Mouse (Mus musculus): ENCODE results near the gene Lpin2.

Gene Lpin2

GRCm38 (mm10) chr17:71268599-71268998 lies 86.2 kb downstream of the Lpin2 start:
- Histone ChIP-seq H3K27me3 (ENCODE audit: control insufficient read depth, insufficient read depth, low read length, poor library complexity, severe bottlenecking) (no peaks in the 10 kb centered on the region), H3K36me3 (ENCODE audit: control insufficient read depth, insufficient read depth, low read length, poor library complexity, severe bottlenecking) (no peaks in the 10 kb centered on the region)
- no peak for DNase-seq (ENCODE audit: low read depth, low spot score)

- Histone ChIP-seq H3K36me3 (ENCODE audit: control insufficient read depth, insufficient read depth, low read length, poor library complexity, severe bottlenecking) (no peaks in the 10 kb centered on the region), H3K27me3 (ENCODE audit: control insufficient read depth, insufficient read depth, low read length, poor library complexity, severe bottlenecking) (no peaks in the 10 kb centered on the region)
- DNase-seq (ENCODE audit: low read depth, low spot score): no peak
Measured at GRCm38 (mm10) chr17:71273901-71274300, 91.5 kb downstream of the Lpin2 start.

DNA sequence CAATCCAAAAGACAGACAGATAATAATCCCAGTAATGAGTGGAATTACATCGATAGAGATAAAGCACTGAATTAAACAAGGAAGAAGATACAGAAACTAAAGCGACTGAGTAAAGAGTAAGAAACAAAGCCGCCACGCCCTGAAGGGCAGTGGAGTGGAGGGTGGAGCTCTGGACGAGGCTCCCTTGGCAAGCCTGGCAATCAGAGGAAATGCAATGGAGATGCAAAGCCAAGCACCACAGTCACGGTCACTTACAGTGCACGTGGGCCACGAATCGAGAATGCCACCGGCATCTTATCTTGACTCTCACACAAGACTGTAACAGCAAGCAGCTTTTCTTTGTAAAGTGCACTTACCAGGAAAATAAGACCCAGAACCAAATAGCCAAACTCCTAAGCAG lies 94.4 kb downstream of the Lpin2 start:
- DNase-seq (ENCODE audit: low read depth, low spot score): no peak
- Histone ChIP-seq H3K36me3 (ENCODE audit: control insufficient read depth, insufficient read depth, low read length, poor library complexity, severe bottlenecking) (no peaks in the 10 kb centered on the region), H3K27me3 (ENCODE audit: control insufficient read depth, insufficient read depth, low read length, poor library complexity, severe bottlenecking) (no peaks in the 10 kb centered on the region)

- DNase-seq (ENCODE audit: low read depth, low spot score): no peak
- Histone ChIP-seq H3K27me3 (ENCODE audit: control insufficient read depth, insufficient read depth, low read length, poor library complexity, severe bottlenecking) (no peaks in the 10 kb centered on the region), H3K36me3 (ENCODE audit: control insufficient read depth, insufficient read depth, low read length, poor library complexity, severe bottlenecking) (no peaks in the 10 kb centered on the region)
Measured at GRCm38 (mm10) chr17:71277701-71278491, 95.5 kb downstream of the Lpin2 start.

- H3K27me3 ChIP-seq (ENCODE audit: control insufficient read depth, insufficient read depth, low read length, poor library complexity, severe bottlenecking): no peaks in the 10 kb centered on the region
- no peaks in the 10 kb centered on the region for H3K36me3 ChIP-seq (ENCODE audit: control insufficient read depth, insufficient read depth, low read length, poor library complexity, severe bottlenecking)
- DNase-seq (ENCODE audit: low read depth, low spot score): peak; percentile 67
Measured at GRCm38 (mm10) chr17:71282716-71283115, 100.4 kb downstream of the Lpin2 start.

GRCm38 (mm10) chr17:71283237-71283636 lies 100.9 kb downstream of the Lpin2 start:
- no peaks in the 10 kb centered on the region for H3K36me3 ChIP-seq (ENCODE audit: control insufficient read depth, insufficient read depth, low read length, poor library complexity, severe bottlenecking)
- H3K27me3 ChIP-seq (ENCODE audit: control insufficient read depth, insufficient read depth, low read length, poor library complexity, severe bottlenecking): no peaks in the 10 kb centered on the region
- DNase-seq (ENCODE audit: low read depth, low spot score): no peak

DNA sequence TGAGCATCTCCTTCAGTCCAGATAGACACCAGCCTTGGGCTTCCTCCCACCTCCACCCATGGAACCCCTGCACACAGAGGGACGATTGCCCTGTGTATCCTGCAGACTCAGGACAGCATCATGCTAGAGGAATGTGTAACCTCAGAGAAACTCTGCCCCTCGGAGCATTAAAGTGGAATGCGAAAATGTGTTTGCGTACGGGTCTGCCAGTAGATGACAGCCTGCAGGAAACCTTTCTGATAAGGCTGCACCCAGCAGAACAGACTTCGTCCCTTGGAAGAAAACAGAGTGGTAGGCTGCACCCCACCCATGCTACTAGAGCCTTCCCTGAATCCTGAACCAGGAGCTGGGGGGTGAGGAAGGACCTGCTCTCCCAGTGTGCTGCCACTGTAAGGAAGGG lies 102.5 kb downstream of the Lpin2 start:
- DNase-seq (ENCODE audit: low read depth, low spot score): no peak
- H3K36me3 ChIP-seq (ENCODE audit: control insufficient read depth, insufficient read depth, low read length, poor library complexity, severe bottlenecking): no peaks in the 10 kb centered on the region
- H3K27me3 ChIP-seq (ENCODE audit: control insufficient read depth, insufficient read depth, low read length, poor library complexity, severe bottlenecking): no peaks in the 10 kb centered on the region

- Histone ChIP-seq H3K27me3 (ENCODE audit: control insufficient read depth, insufficient read depth, low read length, poor library complexity, severe bottlenecking) (no peaks in the 10 kb centered on the region), H3K36me3 (ENCODE audit: control insufficient read depth, insufficient read depth, low read length, poor library complexity, severe bottlenecking) (no peaks in the 10 kb centered on the region)
- no peak for DNase-seq (ENCODE audit: low read depth, low spot score)
Measured at GRCm38 (mm10) chr17:71285929-71286328, 103.6 kb downstream of the Lpin2 start.

DNA sequence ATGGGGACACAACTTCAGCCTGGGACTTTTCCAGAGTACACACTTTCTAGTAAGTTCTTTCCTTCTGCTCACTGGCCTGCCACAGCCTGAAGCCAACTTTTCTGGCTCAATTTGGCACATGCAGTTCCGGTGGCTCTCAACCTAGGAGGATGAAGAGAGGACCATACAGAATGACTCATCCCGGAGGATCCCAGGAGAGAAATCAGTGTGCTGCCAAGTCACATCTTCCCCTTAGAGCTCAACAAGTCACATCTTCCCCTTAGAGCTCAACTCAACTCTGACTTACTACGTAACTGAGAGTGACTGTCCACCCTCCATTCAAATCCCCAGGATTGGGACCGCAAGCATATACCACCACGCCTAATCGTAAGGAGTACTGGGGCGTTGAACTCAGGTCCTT lies 105.2 kb downstream of the Lpin2 start:
- Histone ChIP-seq H3K27me3 (ENCODE audit: control insufficient read depth, insufficient read depth, low read length, poor library complexity, severe bottlenecking) (no peaks in the 10 kb centered on the region), H3K36me3 (ENCODE audit: control insufficient read depth, insufficient read depth, low read length, poor library complexity, severe bottlenecking) (no peaks in the 10 kb centered on the region)
- no peak for DNase-seq (ENCODE audit: low read depth, low spot score)

- H3K36me3 ChIP-seq (ENCODE audit: control insufficient read depth, insufficient read depth, low read length, poor library complexity, severe bottlenecking): no peaks in the 10 kb centered on the region
- H3K27me3 ChIP-seq (ENCODE audit: control insufficient read depth, insufficient read depth, low read length, poor library complexity, severe bottlenecking): no peaks in the 10 kb centered on the region
- peak; percentile 88 for DNase-seq (ENCODE audit: low read depth, low spot score)
Measured at GRCm38 (mm10) chr17:71288145-71288758, 105.9 kb downstream of the Lpin2 start.

DNA sequence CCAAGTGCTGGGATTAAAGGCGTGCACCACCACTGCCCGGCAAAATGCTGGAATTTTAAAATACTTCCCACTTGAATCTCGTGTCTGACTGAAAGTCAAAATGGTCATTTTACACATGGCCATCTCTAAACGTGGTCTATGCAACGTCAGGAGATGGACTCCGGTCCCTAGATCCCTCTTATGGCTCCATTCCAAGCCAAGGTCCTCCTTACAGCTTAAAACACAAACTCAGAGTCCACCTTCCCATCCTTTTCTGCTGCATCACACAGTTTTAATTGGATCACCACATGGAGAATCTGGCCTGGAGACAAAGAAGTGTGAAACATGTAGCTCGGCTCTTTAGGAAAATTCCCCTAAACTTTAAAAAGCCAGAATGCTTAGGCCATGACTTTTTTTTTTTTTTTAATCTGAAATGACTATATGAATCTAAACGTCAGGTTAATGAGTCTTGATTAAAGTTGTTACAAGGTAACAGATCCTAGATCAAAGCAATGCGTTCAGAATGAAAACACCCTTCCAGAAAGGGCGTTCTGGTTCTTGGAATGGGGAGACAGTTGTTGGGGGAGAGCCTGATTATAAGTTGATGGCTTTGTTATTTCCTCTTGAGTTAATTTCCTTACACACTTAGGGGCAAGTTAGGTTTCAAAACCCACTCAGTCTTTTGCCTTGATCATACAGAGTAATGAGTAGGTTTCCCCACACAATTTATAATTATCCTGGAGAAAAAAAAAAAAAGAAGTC lies 106.6 kb downstream of the Lpin2 start:
- DNase-seq (ENCODE audit: low read depth, low spot score): no peak
- Histone ChIP-seq H3K36me3 (ENCODE audit: control insufficient read depth, insufficient read depth, low read length, poor library complexity, severe bottlenecking) (no peaks in the 10 kb centered on the region), H3K27me3 (ENCODE audit: control insufficient read depth, insufficient read depth, low read length, poor library complexity, severe bottlenecking) (no peaks in the 10 kb centered on the region)

DNA sequence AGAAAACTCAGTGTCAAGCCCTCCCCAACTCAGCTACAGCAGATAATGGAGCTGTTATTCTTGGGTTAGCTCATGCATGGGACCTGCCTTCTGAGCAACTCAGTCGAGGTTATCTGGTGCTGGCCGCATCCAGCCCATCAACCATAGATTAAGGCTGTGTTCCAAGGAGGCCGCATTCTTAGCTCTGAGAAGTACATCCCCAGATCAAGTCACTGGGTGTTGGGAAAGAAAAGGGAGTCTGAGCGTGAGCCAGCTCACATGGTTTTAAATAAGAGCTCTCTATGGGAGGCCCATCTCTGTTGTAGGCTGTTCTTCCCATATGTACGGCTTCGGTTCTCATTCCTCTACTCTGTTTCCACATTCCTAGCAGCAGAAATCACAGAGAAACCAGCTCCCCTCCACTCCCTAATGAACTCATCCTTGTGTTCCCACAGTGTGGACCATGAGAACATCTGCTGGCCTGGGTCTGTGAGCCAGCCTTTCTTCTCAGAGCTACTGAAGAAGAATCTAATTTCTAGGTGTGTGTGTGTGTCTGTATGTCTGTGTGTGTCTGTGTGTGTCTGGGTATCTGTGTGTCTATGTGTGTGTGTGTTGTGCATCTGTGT lies 107.3 kb downstream of the Lpin2 start:
- DNase-seq (ENCODE audit: low read depth, low spot score): no peak
- Histone ChIP-seq H3K27me3 (ENCODE audit: control insufficient read depth, insufficient read depth, low read length, poor library complexity, severe bottlenecking) (no peaks in the 10 kb centered on the region), H3K36me3 (ENCODE audit: control insufficient read depth, insufficient read depth, low read length, poor library complexity, severe bottlenecking) (no peaks in the 10 kb centered on the region)

DNA sequence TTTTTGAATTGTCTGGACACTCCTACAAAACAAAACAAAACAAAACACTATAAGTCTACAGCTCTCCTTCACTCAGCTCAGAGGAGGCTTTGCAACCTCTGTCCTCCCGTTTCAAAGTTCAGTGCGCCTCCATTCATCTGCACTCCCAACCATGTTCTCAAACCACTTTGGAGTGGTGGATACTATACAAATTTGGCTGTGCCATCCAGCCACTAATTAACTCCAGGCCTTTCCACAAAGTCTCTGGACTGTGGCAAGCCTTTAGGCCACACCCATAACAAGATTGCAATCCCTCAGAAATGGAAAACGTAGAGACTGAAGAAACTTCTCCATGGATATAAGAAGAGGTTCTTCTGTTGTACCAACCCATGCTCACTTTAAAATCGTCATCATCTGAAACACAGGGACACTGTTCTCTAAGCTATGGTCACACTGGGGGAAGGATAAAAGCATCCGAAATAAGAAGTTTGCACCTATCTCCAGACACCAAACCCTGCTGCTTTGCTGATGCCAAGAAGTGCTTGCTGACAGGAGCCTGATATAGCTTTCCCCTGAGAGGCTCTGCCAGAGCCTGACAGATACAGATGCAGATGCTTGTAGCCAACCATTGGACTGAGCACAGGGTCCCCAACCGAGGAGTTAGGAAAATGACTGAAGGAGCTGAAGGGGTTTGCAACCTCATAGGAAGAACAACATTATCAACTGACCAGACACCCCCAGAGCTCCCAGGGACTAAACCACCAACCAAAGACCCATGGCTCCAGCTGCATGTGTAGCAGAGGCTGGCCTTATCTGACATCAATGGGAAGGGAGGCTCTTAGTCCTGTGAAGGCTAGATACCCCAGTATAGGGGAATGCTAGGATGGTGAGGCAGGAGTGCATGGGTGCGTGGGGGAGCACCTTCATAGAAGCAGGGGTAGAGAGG lies 108.4 kb downstream of the Lpin2 start:
- DNase-seq (ENCODE audit: low read depth, low spot score): no peak
- Histone ChIP-seq H3K36me3 (ENCODE audit: control insufficient read depth, insufficient read depth, low read length, poor library complexity, severe bottlenecking) (no peaks in the 10 kb centered on the region), H3K27me3 (ENCODE audit: control insufficient read depth, insufficient read depth, low read length, poor library complexity, severe bottlenecking) (no peaks in the 10 kb centered on the region)

GRCm38 (mm10) chr17:71291897-71292420 lies 109.6 kb downstream of the Lpin2 start:
- no peak for DNase-seq (ENCODE audit: low read depth, low spot score)

More at GRCm38 (mm10) chr17:71291897-71292420, 109.6 kb downstream of the Lpin2 start:
- H3K27me3 ChIP-seq (ENCODE audit: control insufficient read depth, insufficient read depth, low read length, poor library complexity, severe bottlenecking): no peaks in the 10 kb centered on the region
- no peaks in the 10 kb centered on the region for H3K36me3 ChIP-seq (ENCODE audit: control insufficient read depth, insufficient read depth, low read length, poor library complexity, severe bottlenecking)
